Mouse (Mus musculus): Measurements from ENCODE around the gene Lrch1. TPM values are rescaled to one million over a fixed set of nuclear protein-coding genes. Genes with fewer than 3 reads are reported as not detected.

The Lrch1 gene
- total RNA-seq, 1 experiment: 3.3 TPM

DNA sequence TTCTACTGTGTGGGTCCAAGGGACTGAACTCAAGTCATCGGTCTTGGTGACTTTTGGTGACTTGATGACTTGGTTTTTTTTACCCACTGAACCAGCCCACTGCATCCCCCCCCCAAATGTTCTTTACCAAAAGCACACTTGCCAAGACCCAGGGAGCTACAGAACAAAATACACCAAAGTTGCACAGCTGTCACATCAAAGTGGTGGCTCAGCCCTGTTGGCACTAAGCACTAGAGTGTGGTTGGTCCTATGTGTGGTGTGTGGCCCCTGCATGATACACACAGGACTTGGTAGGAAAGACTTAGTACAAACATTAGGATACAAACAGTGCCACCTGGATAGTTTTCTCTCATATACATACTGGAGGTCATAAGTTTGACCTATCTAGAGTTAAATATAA is 113.5 kb downstream of the Lrch1 start:
- no peak overlapping the region for H3K9ac ChIP-seq (ENCODE audit: insufficient read depth, low read depth, low read length, poor library complexity, severe bottlenecking)
- peaks cover 0 to 5% of the 10 kb centered on the region in 2 experiments; a peak in 2 of 4 replicates for H3K4me1 ChIP-seq (ENCODE audit: control insufficient read depth in 2 of 2, insufficient read depth in 2 of 2, low read length in 2 of 2, poor library complexity in 1 of 2)
- H3K4me3 ChIP-seq (ENCODE audit: insufficient read depth in 1 of 2, low read depth in 1 of 2, low read length in 2 of 2, poor library complexity in 1 of 2, severe bottlenecking in 1 of 2): no peak overlapping the region
- no peak overlapping the region for H3K27ac ChIP-seq (ENCODE audit: insufficient read depth, low read depth, low read length, poor library complexity, severe bottlenecking)
- in situ Hi-C loops (cut with MboI; ENCODE audit: low sequenced_read_pairs in 2 of 2, unreplicated experiment in 2 of 2): no loop called here
- DNase-seq (ENCODE audit: low read depth, low spot score): no peak
- no peaks in the 10 kb centered on the region for H3K9me3 ChIP-seq (ENCODE audit: control insufficient read depth, insufficient read depth, low read depth, low read length)
- TF ChIP-seq ZC3H11A (IDR thresholded peaks at IDR 0.05; ENCODE audit: borderline replicate concordance, low read depth, low read length) (no peak), ZNF384 (IDR thresholded peaks at IDR 0.05; ENCODE audit: low read depth, low read length) (no peak), MAFK (IDR thresholded peaks at IDR 0.05; ENCODE audit: insufficient read depth, low read depth, low read length) (no peak), CHD2 (IDR thresholded peaks at IDR 0.05; ENCODE audit: low read depth, low read length) (no peak), HCFC1 (IDR thresholded peaks at IDR 0.05; ENCODE audit: borderline replicate concordance, insufficient read depth, low read length) (no peak)
- no peaks in the 10 kb centered on the region; the same call in 1 of the 2 replicates for H3K36me3 ChIP-seq (ENCODE audit: control insufficient read depth, insufficient read depth, low read length, poor library complexity, severe bottlenecking)

DNA sequence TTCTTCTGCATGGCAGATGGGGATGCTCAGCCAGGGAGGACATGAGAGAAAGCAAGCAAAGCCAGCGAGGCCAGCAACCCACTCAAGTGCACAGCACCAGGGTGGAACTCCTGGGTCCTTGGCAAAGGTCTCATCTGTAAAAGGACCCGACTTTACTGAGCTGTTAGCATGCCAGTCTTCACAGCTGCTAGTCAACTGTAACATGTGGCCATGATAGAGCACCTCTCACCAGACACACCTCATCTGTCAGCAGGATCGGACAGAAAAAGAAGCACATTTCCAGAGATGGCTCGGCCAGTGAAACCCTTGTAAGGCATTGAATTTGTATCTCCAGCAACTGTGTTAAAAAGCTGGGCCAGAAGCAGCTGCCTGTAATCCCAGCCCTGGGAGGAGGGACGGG is 116.0 kb downstream of the Lrch1 start:
- Histone ChIP-seq H3K27ac (ENCODE audit: insufficient read depth, low read depth, low read length, poor library complexity, severe bottlenecking) (no peak overlapping the region), H3K9me3 (ENCODE audit: control insufficient read depth, insufficient read depth, low read depth, low read length) (no peaks in the 10 kb centered on the region), H3K9ac (ENCODE audit: insufficient read depth, low read depth, low read length, poor library complexity, severe bottlenecking) (no peak overlapping the region), H3K36me3 (ENCODE audit: control insufficient read depth, insufficient read depth, low read length, poor library complexity, severe bottlenecking) (no peaks in the 10 kb centered on the region; the same call in 1 of the 2 replicates), H3K4me1 (ENCODE audit: control insufficient read depth in 2 of 2, insufficient read depth in 2 of 2, low read length in 2 of 2, poor library complexity in 1 of 2) (peaks cover 0 to 5% of the 10 kb centered on the region in 2 experiments; a peak in 2 of 4 replicates), H3K4me3 (ENCODE audit: insufficient read depth in 1 of 2, low read depth in 1 of 2, low read length in 2 of 2, poor library complexity in 1 of 2, severe bottlenecking in 1 of 2) (no peak overlapping the region)
- TF ChIP-seq HCFC1 (IDR thresholded peaks at IDR 0.05; ENCODE audit: borderline replicate concordance, insufficient read depth, low read length) (no peak), ZNF384 (IDR thresholded peaks at IDR 0.05; ENCODE audit: low read depth, low read length) (no peak), CHD2 (IDR thresholded peaks at IDR 0.05; ENCODE audit: low read depth, low read length) (no peak)
- no peak for DNase-seq (ENCODE audit: low read depth, low spot score)
- in situ Hi-C loops (cut with MboI; ENCODE audit: low sequenced_read_pairs in 2 of 2, unreplicated experiment in 2 of 2): no loop called here

DNA sequence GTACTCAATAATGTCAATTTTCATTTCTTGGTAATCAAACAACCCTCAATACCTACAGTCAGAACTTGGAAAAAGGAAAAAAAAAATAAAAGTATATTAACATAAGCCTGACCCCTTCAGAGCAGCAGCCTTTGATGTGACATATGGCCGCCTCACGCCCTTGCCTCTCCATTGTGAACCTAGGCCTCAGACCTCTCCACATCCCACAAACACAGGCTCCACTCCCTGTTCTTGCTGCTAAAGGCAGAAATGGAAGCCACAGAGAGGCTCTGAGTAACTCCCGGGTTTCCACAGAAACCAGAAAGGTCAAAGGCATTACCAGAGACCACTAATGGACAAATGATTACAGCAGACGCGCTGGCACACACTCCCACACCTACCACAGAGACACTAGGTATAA is 116.6 kb downstream of the Lrch1 start:
- TF ChIP-seq ZC3H11A (IDR thresholded peaks at IDR 0.05; ENCODE audit: borderline replicate concordance, low read depth, low read length): no peak
- TF ChIP-seq ZNF384 (IDR thresholded peaks at IDR 0.05; ENCODE audit: low read depth, low read length): no peak
- TF ChIP-seq HCFC1 (IDR thresholded peaks at IDR 0.05; ENCODE audit: borderline replicate concordance, insufficient read depth, low read length): no peak
- TF ChIP-seq CHD2 (IDR thresholded peaks at IDR 0.05; ENCODE audit: low read depth, low read length): no peak
- no peak overlapping the region for H3K4me3 ChIP-seq (ENCODE audit: insufficient read depth in 1 of 2, low read depth in 1 of 2, low read length in 2 of 2, poor library complexity in 1 of 2, severe bottlenecking in 1 of 2)
- no peaks in the 10 kb centered on the region; the same call in 1 of the 2 replicates for H3K36me3 ChIP-seq (ENCODE audit: control insufficient read depth, insufficient read depth, low read length, poor library complexity, severe bottlenecking)
- no peak overlapping the region for H3K27ac ChIP-seq (ENCODE audit: insufficient read depth, low read depth, low read length, poor library complexity, severe bottlenecking)
- no peaks in the 10 kb centered on the region for H3K9me3 ChIP-seq (ENCODE audit: control insufficient read depth, insufficient read depth, low read depth, low read length)
- no peak for DNase-seq (ENCODE audit: low read depth, low spot score)
- peaks cover 0 to 5% of the 10 kb centered on the region in 2 experiments; a peak in 2 of 4 replicates for H3K4me1 ChIP-seq (ENCODE audit: control insufficient read depth in 2 of 2, insufficient read depth in 2 of 2, low read length in 2 of 2, poor library complexity in 1 of 2)
- no peak overlapping the region for H3K9ac ChIP-seq (ENCODE audit: insufficient read depth, low read depth, low read length, poor library complexity, severe bottlenecking)
- in situ Hi-C loops (cut with MboI; ENCODE audit: low sequenced_read_pairs in 2 of 2, unreplicated experiment in 2 of 2): no loop called here

DNA sequence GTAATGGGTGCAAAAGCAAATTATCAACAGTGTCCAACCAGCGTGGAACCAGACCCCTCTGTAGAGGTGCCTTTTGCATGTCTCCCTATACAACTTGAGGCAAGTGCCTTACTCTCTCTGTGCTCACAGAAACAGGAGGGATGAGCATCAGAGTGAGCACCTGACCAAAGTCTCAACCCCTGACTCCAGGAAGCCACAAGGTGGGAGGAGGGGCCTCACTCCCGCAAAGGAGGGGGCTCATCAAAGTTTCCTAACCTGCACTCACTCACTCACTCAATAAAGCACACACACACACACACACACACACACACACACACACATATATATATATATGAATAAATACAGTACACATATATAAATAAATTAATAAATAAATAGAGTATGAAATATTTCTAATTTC is 117.1 kb downstream of the Lrch1 start:
- no peak for TF ChIP-seq HCFC1 (IDR thresholded peaks at IDR 0.05; ENCODE audit: borderline replicate concordance, insufficient read depth, low read length)
- DNase-seq (ENCODE audit: low read depth, low spot score): no peak
- no peaks in the 10 kb centered on the region for H3K9me3 ChIP-seq (ENCODE audit: control insufficient read depth, insufficient read depth, low read depth, low read length)
- no peak overlapping the region for H3K9ac ChIP-seq (ENCODE audit: insufficient read depth, low read depth, low read length, poor library complexity, severe bottlenecking)
- H3K27ac ChIP-seq (ENCODE audit: insufficient read depth, low read depth, low read length, poor library complexity, severe bottlenecking): no peak overlapping the region
- H3K4me1 ChIP-seq (ENCODE audit: control insufficient read depth in 2 of 2, insufficient read depth in 2 of 2, low read length in 2 of 2, poor library complexity in 1 of 2): peaks cover 0 to 4% of the 10 kb centered on the region in 2 experiments; a peak in 2 of 4 replicates
- H3K36me3 ChIP-seq (ENCODE audit: control insufficient read depth, insufficient read depth, low read length, poor library complexity, severe bottlenecking): no peaks in the 10 kb centered on the region; the same call in 1 of the 2 replicates
- in situ Hi-C loops (cut with MboI; ENCODE audit: low sequenced_read_pairs in 2 of 2, unreplicated experiment in 2 of 2): no loop called here
- no peak overlapping the region for H3K4me3 ChIP-seq (ENCODE audit: insufficient read depth in 1 of 2, low read depth in 1 of 2, low read length in 2 of 2, poor library complexity in 1 of 2, severe bottlenecking in 1 of 2)

All from ES-E14 (cell line).